Mouse (Mus musculus): ENCODE results near the gene Cplane1. TPM values are rescaled to one million over a fixed set of nuclear protein-coding genes. Genes with fewer than 3 reads are reported as not detected.
"Not testable (repeated sequence)": the region's sequence is repeated elsewhere in the genome, so short reads cannot be mapped to it uniquely, and the experiment has no call there.

Gene Cplane1
- 3.4 and 6.3 TPM in 2 replicates for total RNA-seq (2017)

GRCm38 (mm10) chr15:8168591-8169265 is at the start of gene Cplane1:
TSS of gene Cplane1 (plus strand) at chr15:8169106.
- ATAC-seq (replicated peaks; ENCODE audit: low read depth, poor library complexity, severe bottlenecking), result peak; percentile 91

GRCm38 (mm10) chr15:8129281-8129680 is 39.6 kb upstream of the Cplane1 start:
- ATAC-seq (replicated peaks; ENCODE audit: low read depth, poor library complexity, severe bottlenecking), result 0 out of 2 replicates have a peak, but pooled peaks have one; percentile 50

GRCm38 (mm10) chr15:8131268-8131667 is 37.6 kb upstream of the Cplane1 start:
- no peak for ATAC-seq (replicated peaks; ENCODE audit: low read depth, poor library complexity, severe bottlenecking)

GRCm38 (mm10) chr15:8131761-8132160 is 37.1 kb upstream of the Cplane1 start:
- no peak for ATAC-seq (replicated peaks; ENCODE audit: low read depth, poor library complexity, severe bottlenecking)

GRCm38 (mm10) chr15:8135606-8136005 is 33.3 kb upstream of the Cplane1 start:
- ATAC-seq (replicated peaks; ENCODE audit: low read depth, poor library complexity, severe bottlenecking), result no peak

- no peak for ATAC-seq (replicated peaks; ENCODE audit: low read depth, poor library complexity, severe bottlenecking)
Observed at GRCm38 (mm10) chr15:8161841-8162240, 7.1 kb upstream of the Cplane1 start.

- ATAC-seq (replicated peaks; ENCODE audit: low read depth, poor library complexity, severe bottlenecking), result no peak
Observed at GRCm38 (mm10) chr15:8169266-8169746, 400 bp downstream of the Cplane1 start.

GRCm38 (mm10) chr15:8189563-8189962 is 20.7 kb downstream of the Cplane1 start:
- no peak for ATAC-seq (replicated peaks; ENCODE audit: low read depth, poor library complexity, severe bottlenecking)

- ATAC-seq (replicated peaks; ENCODE audit: low read depth, poor library complexity, severe bottlenecking), result no peak
Observed at GRCm38 (mm10) chr15:8190435-8190834, 21.5 kb downstream of the Cplane1 start.

- ATAC-seq (replicated peaks; ENCODE audit: low read depth, poor library complexity, severe bottlenecking), result no peak
Observed at GRCm38 (mm10) chr15:8200317-8200716, 31.4 kb downstream of the Cplane1 start.

- no peak for ATAC-seq (replicated peaks; ENCODE audit: low read depth, poor library complexity, severe bottlenecking)
Observed at GRCm38 (mm10) chr15:8208362-8208761, 39.5 kb downstream of the Cplane1 start.

GRCm38 (mm10) chr15:8214811-8215210 is 45.9 kb downstream of the Cplane1 start:
- ATAC-seq (replicated peaks; ENCODE audit: low read depth, poor library complexity, severe bottlenecking), result no peak

GRCm38 (mm10) chr15:8234167-8234566 is 65.3 kb downstream of the Cplane1 start:
- ATAC-seq (replicated peaks; ENCODE audit: low read depth, poor library complexity, severe bottlenecking), result not testable (repeated sequence)

GRCm38 (mm10) chr15:8265946-8266345 is 97.0 kb downstream of the Cplane1 start:
- ATAC-seq (replicated peaks; ENCODE audit: low read depth, poor library complexity, severe bottlenecking), result no peak

- no peak for ATAC-seq (replicated peaks; ENCODE audit: low read depth, poor library complexity, severe bottlenecking)
Observed at GRCm38 (mm10) chr15:8267211-8267610, 98.3 kb downstream of the Cplane1 start.

GRCm38 (mm10) chr15:8268231-8268630 is 99.3 kb downstream of the Cplane1 start:
- no peak for ATAC-seq (replicated peaks; ENCODE audit: low read depth, poor library complexity, severe bottlenecking)

- no peak for ATAC-seq (replicated peaks; ENCODE audit: low read depth, poor library complexity, severe bottlenecking)
Observed at GRCm38 (mm10) chr15:8271952-8272351, 103.0 kb downstream of the Cplane1 start.

- ATAC-seq (replicated peaks; ENCODE audit: low read depth, poor library complexity, severe bottlenecking), result not testable (repeated sequence)
Observed at GRCm38 (mm10) chr15:8277916-8278315, 109.0 kb downstream of the Cplane1 start.

- peak; percentile 56 for ATAC-seq (replicated peaks; ENCODE audit: low read depth, poor library complexity, severe bottlenecking)
Observed at GRCm38 (mm10) chr15:8279320-8279779, 110.4 kb downstream of the Cplane1 start.

GRCm38 (mm10) chr15:8279929-8280610 is 111.2 kb downstream of the Cplane1 start:
- peak; percentile 45; the same call in 1 of the 2 replicates for ATAC-seq (replicated peaks; ENCODE audit: low read depth, poor library complexity, severe bottlenecking)

- no peak for ATAC-seq (replicated peaks; ENCODE audit: low read depth, poor library complexity, severe bottlenecking)
Observed at GRCm38 (mm10) chr15:8281701-8282100, 112.8 kb downstream of the Cplane1 start.
